Mouse (Mus musculus): Measurements from ENCODE around the gene Slc25a17. TPM values are rescaled to one million over a fixed set of nuclear protein-coding genes. Genes with fewer than 3 reads are reported as not detected.
A peak's percentile ranks its signal among the peaks of the same experiment; 100 is the strongest.

The Slc25a17 gene
- polyA plus RNA-seq (2012; rRNA removed), result 23.7 and 25.1 TPM in 2 replicates
- 40.0 and 40.2 TPM in 2 replicates for polyA plus RNA-seq (2014; fragmentation: Nextera tagmentation; extraction: Ambion mirVana)

GRCm38 (mm10) chr15:81360345-81361021 is at the start of gene Slc25a17:
TSS of gene Slc25a17 (minus strand) at chr15:81360812.
- Histone ChIP-seq H3K9me3 (ENCODE audit: control insufficient read depth, low read length) (no peaks in the 10 kb centered on the region), H3K4me1 (replicated peaks; ENCODE audit: control insufficient read depth in 2 of 2, insufficient read depth in 2 of 2, low read length in 1 of 2) (peaks cover 22 to 30% of the 10 kb centered on the region in 2 experiments), H3K27ac (peak within 1 kb of the TSS; percentile 82), H3K9ac (replicated peaks) (peak within 1 kb of the TSS; percentile 86), H3K36me3 (replicated peaks; ENCODE audit: control insufficient read depth, insufficient read depth, low read depth) (peaks cover 4% of the 10 kb centered on the region), H3K4me2 (ENCODE audit: low read depth) (peak within 1 kb of the TSS; percentile 86), H3K4me3 (ENCODE audit: insufficient read depth in 1 of 2, low read depth in 2 of 2, low read length in 2 of 2) (peak within 1 kb of the TSS; percentile 86 to 94), H3K27me3 (ENCODE audit: control insufficient read depth, insufficient read depth, low read length) (no peaks in the 10 kb centered on the region)
- TF ChIP-seq EP300 (IDR thresholded peaks at IDR 0.05; ENCODE audit: low read depth) (no peak), CTCF (IDR thresholded peaks at IDR 0.05; ENCODE audit: low read depth) (no peak)
- WGBS (ENCODE audit: insufficient replicate concordance), result 1% methylated on average over 30 of the region's 30 CpGs
- DNase-seq (ENCODE audit: low read depth in 3 of 3, low spot score in 3 of 3) (peak; percentile 92 to 97 (median 95)), ATAC-seq (ENCODE audit: insufficient read depth) (peak; percentile 98)

- Histone ChIP-seq H3K4me1 (replicated peaks; ENCODE audit: control insufficient read depth in 2 of 2, insufficient read depth in 2 of 2, low read length in 1 of 2) (no peaks in the 10 kb centered on the region), H3K36me3 (replicated peaks; ENCODE audit: control insufficient read depth, insufficient read depth, low read depth) (no peaks in the 10 kb centered on the region; the same call in 1 of the 2 replicates), H3K27ac (no peak within 1 kb of the TSS), H3K4me2 (ENCODE audit: low read depth) (no peak within 1 kb of the TSS), H3K27me3 (ENCODE audit: control insufficient read depth, insufficient read depth, low read length) (no peaks in the 10 kb centered on the region), H3K4me3 (ENCODE audit: insufficient read depth in 1 of 2, low read depth in 2 of 2, low read length in 2 of 2) (no peak within 1 kb of the TSS), H3K9ac (replicated peaks) (no peak within 1 kb of the TSS), H3K9me3 (ENCODE audit: control insufficient read depth, low read length) (no peaks in the 10 kb centered on the region)
- ATAC-seq (ENCODE audit: insufficient read depth) (no peak), DNase-seq (ENCODE audit: low read depth in 3 of 3, low spot score in 3 of 3) (no peak)
- TF ChIP-seq EP300 (IDR thresholded peaks at IDR 0.05; ENCODE audit: low read depth) (no peak), CTCF (IDR thresholded peaks at IDR 0.05; ENCODE audit: low read depth) (no peak)
- 70% methylated on average over 1 of the region's 1 CpGs for WGBS (ENCODE audit: insufficient replicate concordance)
These were observed 47.6 kb upstream of the Slc25a17 start, which contains the start of gene Dnajb7 for GRCm38 (mm10) chr15:81408199-81408598. TSS of gene Dnajb7 (minus strand) at chr15:81408299.

- Histone ChIP-seq H3K36me3 (replicated peaks; ENCODE audit: control insufficient read depth, insufficient read depth, low read depth) (no peaks in the 10 kb centered on the region; the same call in 1 of the 2 replicates), H3K4me1 (replicated peaks; ENCODE audit: control insufficient read depth in 2 of 2, insufficient read depth in 2 of 2, low read length in 1 of 2) (peaks cover 3 to 8% of the 10 kb centered on the region in 2 experiments; a peak in 2 of 4 replicates), H3K9ac (replicated peaks) (no peak overlapping the region), H3K4me2 (ENCODE audit: low read depth) (no peak overlapping the region), H3K27me3 (ENCODE audit: control insufficient read depth, insufficient read depth, low read length) (no peaks in the 10 kb centered on the region), H3K9me3 (ENCODE audit: control insufficient read depth, low read length) (no peaks in the 10 kb centered on the region), H3K4me3 (ENCODE audit: insufficient read depth in 1 of 2, low read depth in 2 of 2, low read length in 2 of 2) (no peak overlapping the region), H3K27ac (no peak overlapping the region)
- DNase-seq (ENCODE audit: low read depth in 3 of 3, low spot score in 3 of 3) (no peak), ATAC-seq (ENCODE audit: insufficient read depth) (no peak)
- TF ChIP-seq EP300 (IDR thresholded peaks at IDR 0.05; ENCODE audit: low read depth) (no peak), CTCF (IDR thresholded peaks at IDR 0.05; ENCODE audit: low read depth) (no peak)
- WGBS (ENCODE audit: insufficient replicate concordance), result 82% methylated on average over 3 of the region's 3 CpGs
These were observed 44.4 kb upstream of the Slc25a17 start for GRCm38 (mm10) chr15:81405008-81405407.

- H3K9me3 ChIP-seq (ENCODE audit: control insufficient read depth, low read length), result no peaks in the 10 kb centered on the region
- H3K27ac ChIP-seq, result peak within 1 kb of the TSS; percentile 88
- no peaks in the 10 kb centered on the region for H3K27me3 ChIP-seq (ENCODE audit: control insufficient read depth, insufficient read depth, low read length)
- WGBS (ENCODE audit: insufficient replicate concordance), result under 1% methylated on average over 50 of the region's 50 CpGs
- H3K4me2 ChIP-seq (ENCODE audit: low read depth), result peak within 1 kb of the TSS; percentile 84
- peak within 1 kb of the TSS; percentile 96 for H3K9ac ChIP-seq (replicated peaks)
- TF ChIP-seq EP300 (IDR thresholded peaks at IDR 0.05; ENCODE audit: low read depth) (peak; percentile 74), CTCF (IDR thresholded peaks at IDR 0.05; ENCODE audit: low read depth) (no peak)
- peak within 1 kb of the TSS; percentile 96 to 97 for H3K4me3 ChIP-seq (ENCODE audit: insufficient read depth in 1 of 2, low read depth in 2 of 2, low read length in 2 of 2)
- peaks cover 3% of the 10 kb centered on the region; the same call in 1 of the 2 replicates for H3K36me3 ChIP-seq (replicated peaks; ENCODE audit: control insufficient read depth, insufficient read depth, low read depth)
- peak; percentile 99 for ATAC-seq (ENCODE audit: insufficient read depth)
- peak; percentile 95 for DNase-seq (ENCODE audit: low read depth in 3 of 3, low spot score in 3 of 3)
- H3K4me1 ChIP-seq (replicated peaks; ENCODE audit: control insufficient read depth in 2 of 2, insufficient read depth in 2 of 2, low read length in 1 of 2), result peaks cover 7 to 20% of the 10 kb centered on the region in 2 experiments; a peak in 3 of 4 replicates
These were observed 39.2 kb upstream of the Slc25a17 start, which contains the start of the genes St13 and Xpnpep3 for GRCm38 (mm10) chr15:81399638-81400315. TSS of gene St13 (minus strand) at chr15:81400077. TSS of gene Xpnpep3 (plus strand) at chr15:81400138.

DNA sequence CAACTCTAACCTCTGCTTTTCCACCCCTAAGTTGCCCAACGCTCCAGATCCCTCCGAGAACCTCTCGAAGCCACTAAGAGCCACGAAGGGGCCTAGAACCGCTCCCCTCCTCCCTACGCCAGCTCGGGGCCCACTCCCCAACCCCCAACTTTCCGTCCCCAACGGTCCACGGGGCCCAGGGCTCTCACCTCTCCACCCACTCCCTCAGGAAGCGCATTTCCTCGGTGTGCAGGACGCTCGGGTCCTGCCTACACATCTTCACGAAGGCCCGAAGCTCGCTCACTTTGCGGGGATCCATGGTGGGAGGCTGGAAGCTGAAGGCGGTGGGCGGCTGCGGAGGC is 38.7 kb upstream of the Slc25a17 start:
- no peak for TF ChIP-seq EP300 (IDR thresholded peaks at IDR 0.05; ENCODE audit: low read depth)
- no peak for TF ChIP-seq CTCF (IDR thresholded peaks at IDR 0.05; ENCODE audit: low read depth)
- WGBS (ENCODE audit: insufficient replicate concordance), result under 1% methylated on average over 21 of the region's 21 CpGs
- DNase-seq (ENCODE audit: low read depth in 3 of 3, low spot score in 3 of 3), result no peak

More for the DNA sequence above, 38.7 kb upstream of the Slc25a17 start:
- peak overlapping the region; percentile 96 for H3K9ac ChIP-seq (replicated peaks)
- no peaks in the 10 kb centered on the region for H3K9me3 ChIP-seq (ENCODE audit: control insufficient read depth, low read length)
- H3K4me1 ChIP-seq (replicated peaks; ENCODE audit: control insufficient read depth in 2 of 2, insufficient read depth in 2 of 2, low read length in 1 of 2), result peaks cover 7 to 20% of the 10 kb centered on the region in 2 experiments; a peak in 3 of 4 replicates
- peak overlapping the region; percentile 96 to 97 for H3K4me3 ChIP-seq (ENCODE audit: insufficient read depth in 1 of 2, low read depth in 2 of 2, low read length in 2 of 2)
- H3K4me2 ChIP-seq (ENCODE audit: low read depth), result peak overlapping the region; percentile 84
- no peaks in the 10 kb centered on the region for H3K27me3 ChIP-seq (ENCODE audit: control insufficient read depth, insufficient read depth, low read length)
- H3K36me3 ChIP-seq (replicated peaks; ENCODE audit: control insufficient read depth, insufficient read depth, low read depth), result peaks cover 3% of the 10 kb centered on the region; the same call in 1 of the 2 replicates
- peak overlapping the region; percentile 88 for H3K27ac ChIP-seq
- no peak for ATAC-seq (ENCODE audit: insufficient read depth)
